Mouse (Mus musculus) limb, embryonic 10.5 days (tissue): ENCODE measurements around the gene B430306N03Rik. TPM values are rescaled to one million over a fixed set of nuclear protein-coding genes. Genes with fewer than 3 reads are reported as not detected.

Experiments
- DNase-seq: peaks from one replicate; pipeline ENCODE4 v3.0.0-alpha.2; 2017; ENCODE audit warnings: low spot score
- H3K27ac ChIP-seq: fragments of 300-500 bp; sonication (generic); 2 replicates; pipeline ENCODE4 v1.5.1; 2016; ENCODE audit warnings: mild to moderate bottlenecking
- H3K27me3 ChIP-seq: fragments of 300-500 bp; sonication (generic); 2 replicates; pipeline ENCODE4 v1.6.1; 2016; ENCODE audit warnings: low read depth, mild to moderate bottlenecking; ENCODE audit not compliant: poor library complexity, severe bottlenecking
- H3K36me3 ChIP-seq: fragments of 300-500 bp; sonication (generic); 2 replicates; pipeline ENCODE4 v1.6.1; 2016; ENCODE audit warnings: mild to moderate bottlenecking, moderate library complexity
- H3K4me1 ChIP-seq: fragments of 300-500 bp; sonication (generic); 2 replicates; pipeline ENCODE4 v1.6.1; 2016
- H3K4me3 ChIP-seq: fragments of 300-500 bp; sonication (generic); 2 replicates; pipeline ENCODE4 v1.5.1; 2016; ENCODE audit warnings: mild to moderate bottlenecking, moderate library complexity
- H3K9me3 ChIP-seq: fragments of 300-500 bp; sonication (generic); replicated peaks from 2 replicates; pipeline ENCODE4 v1.6.1; 2016; ENCODE audit warnings: mild to moderate bottlenecking
- WGBS: fragments of 180-500 bp; shearing (Covaris S2); methylation state at CpG from one replicate; pipeline ENCODE4 v1.1.7; 2016; 5-methylcytosine and 5-hydroxymethylcytosine counted together
- polyA plus RNA-seq: library from polyadenylated mRNA; unstranded; fragments of >200 nt; fragmentation: Nextera tagmentation; extraction: Ambion mirVana; gene quantifications from 2 replicates; pipeline ENCODE4 v1.2.1, GENCODE M21; 2016

Gene B430306N03Rik
- polyA plus RNA-seq, 1 experiment from 2014 or later = not detected

- Histone ChIP-seq H3K4me3 (no peak overlapping the region), H3K27me3 (no peaks in the 10 kb centered on the region), H3K36me3 (no peaks in the 10 kb centered on the region), H3K4me1 (no peaks in the 10 kb centered on the region), H3K9me3 (no peaks in the 10 kb centered on the region), H3K27ac (no peak overlapping the region)
- 84% methylated on average over 8 of the region's 8 CpGs for WGBS
- DNase-seq = no peak
Measured at GRCm38 (mm10) chr17:48372987-48373386, 57.0 kb downstream of the B430306N03Rik start.

- 100% methylated on average over 1 of the region's 1 CpGs for whole genome bisulfite sequencing
- no peak overlapping the region for H3K4me3 ChIP-seq
- H3K36me3 ChIP-seq = no peaks in the 10 kb centered on the region
- no peak overlapping the region for H3K27ac ChIP-seq
- DNase-seq = no peak
- no peaks in the 10 kb centered on the region for H3K4me1 ChIP-seq
- no peaks in the 10 kb centered on the region for H3K27me3 ChIP-seq
- H3K9me3 ChIP-seq = no peaks in the 10 kb centered on the region
Measured at GRCm38 (mm10) chr17:48376102-48376501, 60.2 kb downstream of the B430306N03Rik start.

Other genes with a start within 250 kb of the B430306N03Rik start
- gene 1700067P10Rik, start 226.8 kb upstream of the B430306N03Rik start, polyA plus RNA-seq = not detected in 2 replicates
- not detected in 2 replicates for gene 9830107B12Rik, start 169.9 kb upstream of the B430306N03Rik start, polyA plus RNA-seq
- gene A530064D06Rik, start 148.9 kb upstream of the B430306N03Rik start, polyA plus RNA-seq = not detected in 2 replicates
- gene Trem1, start 83.4 kb upstream of the B430306N03Rik start, polyA plus RNA-seq = 0.05 TPM in 1 of 2 replicates, not detected in the other
- gene Trem3, start 68.4 kb upstream of the B430306N03Rik start, polyA plus RNA-seq = 0.14 TPM in 1 of 2 replicates, not detected in the other
- 0.34 TPM in 1 of 2 replicates, not detected in the other for gene Treml4, start 51.8 kb upstream of the B430306N03Rik start, polyA plus RNA-seq
- gene Treml2, start 16.6 kb upstream of the B430306N03Rik start, polyA plus RNA-seq = 0.25 and 0.54 TPM in 2 replicates
- 0.51 and 0.59 TPM in 2 replicates for gene Trem2, start 30.3 kb downstream of the B430306N03Rik start, polyA plus RNA-seq
- 1.8 and 2.0 TPM in 2 replicates for gene Treml1, start 43.8 kb downstream of the B430306N03Rik start, polyA plus RNA-seq
- gene Nfya, start 93.8 kb downstream of the B430306N03Rik start, polyA plus RNA-seq = 21.9 and 26.4 TPM in 2 replicates
- 75.0 and 80.3 TPM in 2 replicates for gene Oard1, start 93.9 kb downstream of the B430306N03Rik start, polyA plus RNA-seq
- gene Apobec2, start 116.8 kb downstream of the B430306N03Rik start, polyA plus RNA-seq = 0.92 and 1.2 TPM in 2 replicates
- gene Tspo2, start 135.4 kb downstream of the B430306N03Rik start, polyA plus RNA-seq = not detected in 2 replicates
- gene Unc5cl, start 138.8 kb downstream of the B430306N03Rik start, polyA plus RNA-seq = 0.06 and 0.13 TPM in 2 replicates